Mouse (Mus musculus) limb, embryonic 10.5 days (tissue): ENCODE data around the gene Slc3a2. TPM values are rescaled to one million over a fixed set of nuclear protein-coding genes. Genes with fewer than 3 reads are reported as not detected.
A peak's percentile ranks its signal among the peaks of the same experiment; 100 is the strongest.
"Not testable (repeated sequence)": the region's sequence is repeated elsewhere in the genome, so short reads cannot be mapped to it uniquely, and the experiment has no call there.

Experiments
- DNase-seq: peaks from one replicate; pipeline ENCODE4 v3.0.0-alpha.2; 2017; ENCODE audit warnings: low spot score
- H3K27ac ChIP-seq: fragments of 300-500 bp; sonication (generic); 2 replicates; pipeline ENCODE4 v1.5.1; 2016; ENCODE audit warnings: mild to moderate bottlenecking
- H3K27me3 ChIP-seq: fragments of 300-500 bp; sonication (generic); 2 replicates; pipeline ENCODE4 v1.6.1; 2016; ENCODE audit warnings: low read depth, mild to moderate bottlenecking; ENCODE audit not compliant: poor library complexity, severe bottlenecking
- H3K36me3 ChIP-seq: fragments of 300-500 bp; sonication (generic); 2 replicates; pipeline ENCODE4 v1.6.1; 2016; ENCODE audit warnings: mild to moderate bottlenecking, moderate library complexity
- H3K4me1 ChIP-seq: fragments of 300-500 bp; sonication (generic); 2 replicates; pipeline ENCODE4 v1.6.1; 2016
- H3K4me3 ChIP-seq: fragments of 300-500 bp; sonication (generic); 2 replicates; pipeline ENCODE4 v1.5.1; 2016; ENCODE audit warnings: mild to moderate bottlenecking, moderate library complexity
- H3K9me3 ChIP-seq: fragments of 300-500 bp; sonication (generic); replicated peaks from 2 replicates; pipeline ENCODE4 v1.6.1; 2016; ENCODE audit warnings: mild to moderate bottlenecking
- WGBS: fragments of 180-500 bp; shearing (Covaris S2); methylation state at CpG from one replicate; pipeline ENCODE4 v1.1.7; 2016; 5-methylcytosine and 5-hydroxymethylcytosine counted together
- polyA plus RNA-seq: library from polyadenylated mRNA; unstranded; fragments of >200 nt; fragmentation: Nextera tagmentation; extraction: Ambion mirVana; gene quantifications from 2 replicates; pipeline ENCODE4 v1.2.1, GENCODE M21; 2016

Slc3a2 gene
- polyA plus RNA-seq, 1 experiment from 2014 or later = 119 TPM

DNA sequence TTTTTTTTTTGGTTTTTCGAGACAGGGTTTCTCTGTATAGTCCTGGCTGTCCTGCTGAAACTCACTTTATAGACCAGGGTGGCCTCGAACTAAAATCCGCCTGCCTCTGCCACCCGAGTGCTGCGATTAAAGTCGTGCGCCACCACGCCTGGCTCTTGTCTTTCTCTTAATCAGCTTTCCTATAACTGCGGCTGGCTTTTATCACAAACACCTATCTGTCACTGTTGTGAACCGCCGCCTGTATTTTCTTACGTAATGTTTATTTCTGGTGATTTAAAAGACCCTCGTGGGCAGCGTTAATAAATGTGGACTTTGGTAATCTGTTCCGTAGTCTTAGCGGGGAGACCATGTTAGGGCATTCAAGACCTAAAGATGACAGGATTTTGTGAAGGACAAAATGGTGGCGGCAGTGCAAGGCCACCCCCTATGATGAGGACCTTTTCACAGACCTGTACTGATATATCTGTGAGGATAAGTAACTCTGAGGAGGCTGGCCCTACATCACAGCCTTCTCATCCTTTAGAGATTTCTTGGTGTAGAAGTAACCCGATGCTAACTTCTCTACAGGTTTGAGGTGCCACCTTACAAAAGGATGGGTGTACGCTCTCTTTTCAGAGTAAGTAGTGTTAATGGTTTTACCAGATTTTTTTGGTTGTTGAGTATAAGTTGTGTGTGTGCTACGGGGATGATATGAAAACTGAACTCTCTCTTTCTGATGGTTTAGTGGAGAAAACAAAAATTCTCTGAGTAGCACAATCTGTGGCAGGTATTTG lies 591 bp upstream of the Slc3a2 start:
- Histone ChIP-seq H3K27me3 (no peaks in the 10 kb centered on the region), H3K36me3 (peaks cover 28% of the 10 kb centered on the region), H3K9me3 (no peaks in the 10 kb centered on the region), H3K4me3 (peak overlapping the region; percentile 68), H3K4me1 (peaks cover 14% of the 10 kb centered on the region), H3K27ac (peak overlapping the region; percentile 93)
- peak; percentile 52 for DNase-seq
- WGBS = under 1% methylated on average over 20 of the region's 20 CpGs

- Histone ChIP-seq H3K4me1 (peaks cover 14% of the 10 kb centered on the region), H3K4me3 (peak overlapping the region; percentile 68), H3K27ac (peak overlapping the region; percentile 93), H3K9me3 (no peaks in the 10 kb centered on the region), H3K27me3 (no peaks in the 10 kb centered on the region), H3K36me3 (peaks cover 28% of the 10 kb centered on the region)
- 1% methylated on average over 5 of the region's 5 CpGs for WGBS
- DNase-seq = no peak
These were observed 636 bp downstream of the Slc3a2 start for GRCm38 (mm10) chr19:8722559-8722906.

GRCm38 (mm10) chr19:8722021-8722420 lies 1.1 kb downstream of the Slc3a2 start:
- Histone ChIP-seq H3K4me1 (peaks cover 14% of the 10 kb centered on the region), H3K27ac (peak overlapping the region; percentile 93), H3K9me3 (no peaks in the 10 kb centered on the region), H3K36me3 (peaks cover 28% of the 10 kb centered on the region), H3K4me3 (peak overlapping the region; percentile 68), H3K27me3 (no peaks in the 10 kb centered on the region)
- DNase-seq = no peak
- WGBS = 72% methylated on average over 4 of the region's 4 CpGs

DNA sequence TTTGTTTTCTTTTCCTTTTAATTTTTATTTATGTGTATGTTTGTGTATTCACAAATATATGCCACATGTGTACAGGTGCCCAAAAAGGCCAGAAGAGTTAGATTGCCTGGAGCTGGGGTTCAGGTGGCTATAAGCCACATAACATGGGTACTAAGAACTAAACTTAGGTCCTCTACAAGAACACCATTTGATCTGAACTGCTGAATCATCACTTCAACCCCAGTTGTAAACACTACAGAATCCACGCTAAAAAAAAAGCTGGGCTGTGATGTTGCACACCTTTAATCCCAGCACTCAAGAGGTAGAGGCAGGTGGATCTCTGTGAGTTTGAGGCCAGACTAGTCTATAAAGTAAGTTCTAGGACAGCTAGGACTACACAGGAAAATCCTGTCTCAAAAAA lies 1.8 kb downstream of the Slc3a2 start:
- H3K27ac ChIP-seq = no peak overlapping the region
- 71% methylated on average over 1 of the region's 1 CpGs for WGBS
- H3K27me3 ChIP-seq = no peaks in the 10 kb centered on the region
- no peak for DNase-seq
- H3K9me3 ChIP-seq = no peaks in the 10 kb centered on the region
- H3K4me3 ChIP-seq = no peak overlapping the region
- H3K4me1 ChIP-seq = peaks cover 14% of the 10 kb centered on the region
- H3K36me3 ChIP-seq = peaks cover 23% of the 10 kb centered on the region

DNA sequence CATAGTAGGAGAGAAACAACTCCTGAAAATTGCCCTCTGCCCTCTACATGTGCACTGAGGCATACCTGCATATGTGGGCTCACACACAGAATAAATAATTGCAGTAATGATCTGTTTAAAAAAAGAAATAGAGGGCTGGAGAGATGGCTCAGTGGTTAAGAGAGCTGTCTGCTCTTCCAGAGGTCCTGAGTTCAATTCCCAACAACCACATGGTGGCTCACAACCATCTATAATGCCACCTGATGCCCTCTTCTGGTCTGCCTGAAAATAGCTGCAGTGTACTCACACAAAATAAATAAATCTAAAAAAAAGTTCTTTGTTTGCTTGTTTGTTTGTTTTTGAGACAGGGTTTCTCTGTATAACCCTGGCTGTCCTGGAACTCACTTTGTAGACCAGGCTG lies 4.1 kb downstream of the Slc3a2 start:
- not testable (repeated sequence) for H3K4me3 ChIP-seq, DNase-seq, H3K9me3 ChIP-seq, H3K27ac ChIP-seq, H3K27me3 ChIP-seq, H3K36me3 ChIP-seq
- peaks cover 10% of the 10 kb centered on the region for H3K4me1 ChIP-seq

GRCm38 (mm10) chr19:8718357-8718756 lies 4.8 kb downstream of the Slc3a2 start:
- H3K27me3 ChIP-seq = no peaks in the 10 kb centered on the region
- H3K27ac ChIP-seq = no peak overlapping the region
- H3K36me3 ChIP-seq = no peaks in the 10 kb centered on the region
- peak; percentile 65 for DNase-seq
- no peak overlapping the region for H3K4me3 ChIP-seq
- WGBS = 69% methylated on average over 3 of the region's 3 CpGs
- H3K4me1 ChIP-seq = peaks cover 13% of the 10 kb centered on the region
- no peaks in the 10 kb centered on the region for H3K9me3 ChIP-seq

GRCm38 (mm10) chr19:8716767-8717475 lies 6.2 kb downstream of the Slc3a2 start:
- peaks cover 5% of the 10 kb centered on the region; the same call in 1 of the 2 replicates for H3K36me3 ChIP-seq
- no peak overlapping the region for H3K27ac ChIP-seq
- 66% methylated on average over 9 of the region's 10 CpGs for WGBS
- H3K9me3 ChIP-seq = no peaks in the 10 kb centered on the region
- no peaks in the 10 kb centered on the region for H3K27me3 ChIP-seq
- DNase-seq = no peak
- H3K4me3 ChIP-seq = no peak overlapping the region
- peaks cover 16% of the 10 kb centered on the region for H3K4me1 ChIP-seq

DNA sequence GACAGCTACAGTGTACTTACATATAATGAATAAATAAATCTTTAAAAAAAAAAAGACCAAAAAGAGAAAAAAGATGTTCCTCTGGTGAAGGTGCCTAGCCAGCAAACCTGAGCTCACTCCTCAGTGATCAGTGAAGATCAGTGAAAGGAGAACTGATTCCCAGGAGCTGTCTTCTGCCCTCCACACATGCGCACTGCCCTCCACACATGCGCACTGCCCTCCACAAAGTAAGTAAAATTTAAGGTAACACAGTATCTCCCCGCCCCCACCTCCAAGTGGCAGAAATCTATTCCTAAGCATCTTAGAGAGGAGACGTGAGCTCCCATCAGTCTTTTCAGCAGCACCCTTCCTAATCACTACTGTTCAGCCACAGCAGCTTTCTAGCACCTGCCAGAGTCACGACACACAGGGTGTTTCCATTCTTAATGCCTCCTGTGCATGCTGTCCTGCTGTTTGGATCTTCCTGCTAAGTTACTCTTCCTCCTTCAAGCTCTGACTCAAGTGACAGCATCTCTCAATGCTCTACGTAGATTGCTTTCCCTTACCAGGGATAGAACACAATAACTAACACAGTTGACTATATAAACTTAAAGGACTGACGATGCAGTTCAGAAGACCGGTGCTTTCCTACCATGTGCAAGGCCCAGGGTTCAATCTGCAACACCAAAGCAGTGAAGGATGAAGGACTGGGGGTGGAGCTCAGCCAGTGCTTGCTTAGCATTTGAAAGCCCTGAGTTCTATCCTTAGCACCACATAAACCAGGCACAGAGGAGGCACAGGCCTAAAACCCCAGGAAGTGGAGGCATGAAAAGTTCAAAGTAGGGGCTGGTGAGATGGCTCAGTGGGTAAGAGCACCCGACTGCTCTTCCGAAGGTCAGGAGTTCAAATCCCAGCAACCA lies 7.1 kb downstream of the Slc3a2 start:
- H3K4me1 ChIP-seq = peaks cover 21% of the 10 kb centered on the region
- H3K9me3 ChIP-seq = no peaks in the 10 kb centered on the region
- no peak overlapping the region for H3K27ac ChIP-seq
- no peaks in the 10 kb centered on the region for H3K27me3 ChIP-seq
- H3K36me3 ChIP-seq = peaks cover 13% of the 10 kb centered on the region
- DNase-seq = no peak
- no peak overlapping the region for H3K4me3 ChIP-seq
- 66% methylated on average over 10 of the region's 10 CpGs for WGBS

DNA sequence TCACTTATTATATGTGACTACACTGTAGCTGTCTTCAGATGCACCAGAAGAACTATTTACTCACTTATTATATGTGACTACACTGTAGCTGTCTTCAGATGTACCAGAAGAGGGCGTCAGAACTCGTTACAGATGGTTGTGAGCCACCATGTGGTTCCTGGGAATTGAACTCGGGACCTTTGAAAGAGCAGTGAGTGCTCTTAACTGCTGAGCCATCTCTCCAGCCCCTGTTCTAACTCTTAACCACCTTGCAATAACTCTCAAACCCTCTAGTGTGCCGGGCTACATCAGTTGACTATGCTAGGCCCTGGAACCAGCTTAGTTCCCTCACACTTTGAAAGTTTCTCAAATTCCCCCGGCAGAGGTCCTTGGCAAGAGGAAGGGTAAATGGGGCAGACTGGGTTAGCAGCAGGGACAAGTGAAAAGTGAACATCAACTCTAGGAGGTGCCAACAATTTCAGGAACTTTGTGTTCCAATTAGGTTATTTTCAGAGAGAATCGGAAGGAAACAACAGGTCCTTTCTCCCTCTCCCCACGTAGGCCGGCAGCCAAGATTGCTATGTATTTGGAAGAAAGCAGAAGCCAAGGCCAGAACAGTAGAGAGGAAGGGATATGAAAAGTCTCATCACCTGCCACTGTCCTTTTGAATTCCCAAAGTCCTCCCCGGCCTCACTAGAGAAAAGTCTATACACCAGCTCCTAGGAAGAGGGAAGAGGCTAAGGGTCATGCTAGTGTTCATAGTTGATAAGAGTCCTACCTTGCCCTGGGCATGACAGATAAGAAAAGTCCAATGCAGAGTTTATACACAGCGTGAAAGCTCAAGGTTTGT lies 8.3 kb downstream of the Slc3a2 start:
- no peak overlapping the region for H3K4me3 ChIP-seq
- WGBS = 78% methylated on average over 10 of the region's 10 CpGs
- peaks cover 21% of the 10 kb centered on the region for H3K4me1 ChIP-seq
- no peak for DNase-seq
- peaks cover 25% of the 10 kb centered on the region for H3K36me3 ChIP-seq
- H3K27ac ChIP-seq = no peak overlapping the region
- no peaks in the 10 kb centered on the region for H3K9me3 ChIP-seq
- H3K27me3 ChIP-seq = no peaks in the 10 kb centered on the region

- 9% methylated on average over 13 of the region's 13 CpGs for WGBS
- H3K9me3 ChIP-seq = no peaks in the 10 kb centered on the region
- peaks cover 33% of the 10 kb centered on the region for H3K36me3 ChIP-seq
- DNase-seq = no peak
- peaks cover 21% of the 10 kb centered on the region for H3K4me1 ChIP-seq
- H3K27me3 ChIP-seq = no peaks in the 10 kb centered on the region
- H3K27ac ChIP-seq = peak overlapping the region; percentile 93
- H3K4me3 ChIP-seq = peak overlapping the region; percentile 82
These were observed 9.0 kb downstream of the Slc3a2 start for GRCm38 (mm10) chr19:8713997-8714652.

DNA sequence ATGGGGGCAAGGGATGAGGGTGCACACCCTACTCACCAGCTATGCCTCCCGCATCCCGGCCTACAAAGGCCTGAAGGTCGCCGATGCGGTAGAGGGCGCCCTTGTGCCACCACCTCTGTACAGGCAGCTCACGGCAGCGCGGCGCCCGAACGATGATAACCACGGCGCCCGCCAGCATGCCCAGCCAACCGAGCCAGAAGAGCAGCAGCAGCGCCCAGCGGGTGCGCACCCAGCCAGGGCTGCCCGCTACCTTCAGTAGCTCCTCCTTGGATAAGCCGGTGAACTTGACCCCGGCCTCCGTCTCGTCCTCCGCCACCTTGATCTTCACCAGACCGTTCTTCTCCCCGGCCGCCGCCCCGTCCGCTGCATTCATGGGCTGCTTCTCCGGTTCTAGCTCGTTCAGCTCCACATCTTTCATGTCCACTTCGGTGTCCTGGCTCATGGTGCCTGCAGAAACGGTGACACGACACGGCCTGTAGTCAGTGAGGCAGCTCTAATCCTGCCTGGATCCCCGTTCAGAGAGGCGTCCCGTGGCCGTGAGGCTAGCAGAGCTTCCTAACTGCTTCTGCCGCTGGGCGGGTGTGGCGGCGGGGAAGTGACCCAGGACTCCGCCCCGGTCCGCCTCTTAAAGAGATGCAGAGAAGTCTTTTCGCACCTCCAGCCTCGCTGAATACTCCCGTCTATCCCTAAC lies 9.7 kb downstream of the Slc3a2 start:
- peaks cover 40% of the 10 kb centered on the region for H3K36me3 ChIP-seq
- peak overlapping the region; percentile 93 for H3K27ac ChIP-seq
- H3K4me1 ChIP-seq = peaks cover 21% of the 10 kb centered on the region
- peak overlapping the region; percentile 82 for H3K4me3 ChIP-seq
- H3K27me3 ChIP-seq = no peaks in the 10 kb centered on the region
- peak; percentile 91 for DNase-seq
- WGBS = under 1% methylated on average over 51 of the region's 51 CpGs
- H3K9me3 ChIP-seq = no peaks in the 10 kb centered on the region
